8 mouse cellular contexts compared by ENCODE assay signal in the genomic region with DNA sequence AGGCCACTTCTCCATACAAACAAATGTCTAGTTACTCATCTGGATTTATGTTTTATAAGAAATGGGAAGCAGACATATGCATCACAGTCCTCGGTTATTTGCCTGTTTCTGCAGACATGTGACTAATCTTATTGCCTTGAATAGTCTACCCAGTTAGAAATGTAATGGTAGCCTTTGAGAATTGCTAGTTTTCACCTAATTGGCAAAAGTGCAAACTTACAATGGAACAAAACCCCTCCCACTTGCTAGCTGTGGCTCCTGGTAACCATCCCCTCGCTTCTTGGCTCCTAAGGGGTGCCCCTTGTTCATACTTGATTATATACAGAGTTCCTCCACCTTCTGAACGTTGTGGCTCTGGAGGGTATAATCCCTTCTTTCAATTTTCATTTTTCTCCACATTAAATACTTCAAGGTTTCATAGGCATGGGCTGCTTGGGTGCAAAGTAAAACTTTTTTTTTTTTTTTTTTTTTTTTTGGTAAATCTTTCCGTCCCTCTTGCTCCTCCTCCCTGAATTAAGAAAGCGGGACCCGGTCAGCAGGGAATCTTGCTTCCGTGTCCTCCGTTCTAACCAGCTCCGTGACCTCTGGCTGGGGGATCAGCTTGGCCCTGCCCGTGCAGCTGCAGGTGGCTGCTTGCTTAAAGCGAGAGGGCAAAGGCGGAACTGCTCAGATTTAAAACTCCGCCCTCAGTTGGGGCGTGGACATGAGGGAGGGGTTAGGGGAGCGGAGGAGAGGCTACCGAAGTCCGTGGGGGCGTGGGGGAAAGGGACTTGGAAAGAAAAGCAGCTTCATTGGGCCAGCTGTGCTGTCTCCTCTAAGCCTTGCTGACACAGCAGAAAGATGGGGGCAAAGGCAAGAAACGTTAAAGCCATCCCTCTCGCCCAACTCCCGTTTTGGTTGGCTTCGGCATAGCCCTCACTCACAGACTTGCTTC. TPM values are rescaled to one million over a fixed set of nuclear protein-coding genes. Genes with fewer than 3 reads are reported as not detected.
DNase-seq lines count a peak whose midpoint lies in the region; ATAC-seq and TF ChIP-seq lines count a peak whose summit lies in the region.

No protein-coding gene starts in this region.

- ATAC-seq in forebrain, postnatal 0 days, result no peak
- peak; percentile 49 for ATAC-seq in lung, postnatal 0 days

- in situ Hi-C loops in ES-E14 (cut with MboI; ENCODE audit: low sequenced_read_pairs in 2 of 2, unreplicated experiment in 2 of 2), result loop anchor here in 1 of 2 experiments (10.0 kb wide), 1 partner anchor 955 kb away; no protein-coding TSS in a partner anchor

- intact Hi-C loops in heart, postnatal 36 days (cut with DNase I), result loop anchor here (5.0 to 10.0 kb wide), 2 partner anchors 135 to 502 kb away; no protein-coding TSS in a partner anchor

- H3K9me3 ChIP-seq in ES-E14 (ENCODE audit: control insufficient read depth, insufficient read depth, low read depth, low read length), result no peaks in the 10 kb centered on the region
- H3K9me3 ChIP-seq in forebrain, postnatal 0 days (ENCODE audit: low read length), result no peaks in the 10 kb centered on the region
- H3K9me3 ChIP-seq in lung, postnatal 0 days (ENCODE audit: low read length), result no peaks in the 10 kb centered on the region

- H3K27ac ChIP-seq in ES-E14 (ENCODE audit: insufficient read depth, low read depth, low read length, poor library complexity, severe bottlenecking), result no peak overlapping the region
- peak overlapping the region; percentile 87 for H3K27ac ChIP-seq in forebrain, postnatal 0 days (ENCODE audit: low read depth, low read length)
- no peak overlapping the region for H3K27ac ChIP-seq in lung, postnatal 0 days (ENCODE audit: low read length)

- H3K27me3 ChIP-seq in forebrain, postnatal 0 days (ENCODE audit: insufficient read depth, low read length), result no peaks in the 10 kb centered on the region
- peaks cover 16% of the 10 kb centered on the region; the same call in 1 of the 2 replicates for H3K27me3 ChIP-seq in lung, postnatal 0 days (replicated peaks; ENCODE audit: insufficient read depth, low read length)

- H3K9ac ChIP-seq in ES-E14 (ENCODE audit: insufficient read depth, low read depth, low read length, poor library complexity, severe bottlenecking), result no peak overlapping the region
- H3K9ac ChIP-seq in forebrain, postnatal 0 days, result peak overlapping the region; percentile 60
- no peak overlapping the region for H3K9ac ChIP-seq in lung, postnatal 0 days (replicated peaks; ENCODE audit: low read depth)

- peak overlapping the region; percentile 51 to 61 for H3K4me3 ChIP-seq in ES-E14 (ENCODE audit: insufficient read depth in 1 of 2, low read depth in 1 of 2, low read length in 2 of 2, poor library complexity in 1 of 2, severe bottlenecking in 1 of 2)
- H3K4me3 ChIP-seq in forebrain, postnatal 0 days (ENCODE audit: low read depth, low read length), result peak overlapping the region; percentile 44
- H3K4me3 ChIP-seq in lung, postnatal 0 days (ENCODE audit: low read depth, low read length), result peak overlapping the region; percentile 33

- no peak for TF ChIP-seq CTCF in forebrain, postnatal 0 days (IDR thresholded peaks at IDR 0.05; ENCODE audit: low read depth)
- no peak for TF ChIP-seq CTCF in lung, postnatal 0 days (IDR thresholded peaks at IDR 0.05)

- TF ChIP-seq EP300 in lung, postnatal 0 days (IDR thresholded peaks at IDR 0.05), result no peak

- DNase-seq in ES-E14 (ENCODE audit: low read depth, low spot score), result peak; percentile 81
- DNase-seq in cerebellum, adult 11-12 months, result peak; percentile 82
- DNase-seq in forebrain, postnatal 0 days, result peak; percentile 59
- DNase-seq in heart, postnatal 36 days, result peak; percentile 70 to 75
- DNase-seq in layer of hippocampus, adult 18-20 months (ENCODE audit: low spot score in 2 of 2), result peak; percentile 46 to 69
- DNase-seq in lung, postnatal 0 days (ENCODE audit: low spot score), result peak; percentile 80
- peak; percentile 80 for DNase-seq in retina, embryonic 14.5 days (ENCODE audit: low spot score)
- DNase-seq in urinary bladder, adult 2 months (ENCODE audit: low spot score), result peak; percentile 52

- WGBS in forebrain, postnatal 0 days, result 4% methylated on average over 22 of the region's 22 CpGs
- 8% methylated on average over 22 of the region's 22 CpGs for whole genome bisulfite sequencing in lung, postnatal 0 days

- H3K4me1 ChIP-seq in ES-E14 (ENCODE audit: control insufficient read depth in 2 of 2, insufficient read depth in 2 of 2, low read length in 2 of 2, poor library complexity in 1 of 2), result no peaks in the 10 kb centered on the region; a peak in 1 of 4 replicates
- peaks cover 11% of the 10 kb centered on the region for H3K4me1 ChIP-seq in forebrain, postnatal 0 days (ENCODE audit: insufficient read depth)
- peaks cover 6% of the 10 kb centered on the region for H3K4me1 ChIP-seq in lung, postnatal 0 days (ENCODE audit: insufficient read depth, low read depth, low read length)

- peak overlapping the region; percentile 69 for H3K4me2 ChIP-seq in forebrain, postnatal 0 days (ENCODE audit: low read depth)
- H3K4me2 ChIP-seq in lung, postnatal 0 days (replicated peaks; ENCODE audit: low read depth, low read length), result peak overlapping the region; percentile 77

- H3K36me3 ChIP-seq in ES-E14 (ENCODE audit: control insufficient read depth, insufficient read depth, low read length, poor library complexity, severe bottlenecking), result no peaks in the 10 kb centered on the region
- no peaks in the 10 kb centered on the region for H3K36me3 ChIP-seq in forebrain, postnatal 0 days (ENCODE audit: insufficient read depth)
- H3K36me3 ChIP-seq in lung, postnatal 0 days (ENCODE audit: insufficient read depth, low read length), result no peaks in the 10 kb centered on the region

TF ChIP-seq in ES-E14, 5 proteins besides CTCF, POLR2A, EP300 and RAD21:
- TF ChIP-seq HCFC1 (IDR thresholded peaks at IDR 0.05; ENCODE audit: borderline replicate concordance, insufficient read depth, low read length) (no peak), MAFK (IDR thresholded peaks at IDR 0.05; ENCODE audit: insufficient read depth, low read depth, low read length) (peak; percentile 96), ZNF384 (IDR thresholded peaks at IDR 0.05; ENCODE audit: low read depth, low read length) (peak; percentile 79), ZC3H11A (IDR thresholded peaks at IDR 0.05; ENCODE audit: borderline replicate concordance, low read depth, low read length) (no peak), CHD2 (IDR thresholded peaks at IDR 0.05; ENCODE audit: low read depth, low read length) (no peak)

RNA-seq across cellular contexts. Expression of a gene that starts 4.7 kb away (rescaled TPM):
- 1.3 and 2.1 TPM in 2 replicates for total RNA-seq in ES-E14 (2012; rRNA removed)
- 68.2 and 104 TPM in 2 replicates for total RNA-seq in forebrain, postnatal 0 days (2014; rRNA removed)
- 26.1 and 36.2 TPM in 2 replicates for polyA plus RNA-seq in forebrain, postnatal 0 days (2015; fragmentation: Nextera tagmentation; extraction: Ambion mirVana)
- total RNA-seq in heart, postnatal 36 days (2021), result 100 to 1,000 TPM in 1 of 2 experiments, 10 to 100 TPM in 1; 95.6 to 123 TPM
- 10 to 100 TPM; 77.4 to 83.5 TPM for total RNA-seq in layer of hippocampus, adult 18-20 months (2021)
- 30.7 and 32.6 TPM in 2 replicates for polyA plus RNA-seq in lung, postnatal 0 days (2015; fragmentation: Nextera tagmentation; extraction: Ambion mirVana)
- 58.6 and 85.5 TPM in 2 replicates for polyA plus RNA-seq in urinary bladder, adult 2 months (2012; rRNA removed)

RNA-seq across cellular contexts. Expression of a gene that starts 45.6 kb away (rescaled TPM):
- total RNA-seq in ES-E14 (2012; rRNA removed), result 1,066 and 2,076 TPM in 2 replicates
- total RNA-seq in forebrain, postnatal 0 days (2014; rRNA removed), result 311 and 330 TPM in 2 replicates
- polyA plus RNA-seq in forebrain, postnatal 0 days (2015; fragmentation: Nextera tagmentation; extraction: Ambion mirVana), result 341 and 409 TPM in 2 replicates
- total RNA-seq in heart, postnatal 36 days (2021), result under 1 TPM in 1 of 2 experiments, not detected in 1; 0.22 TPM
- total RNA-seq in layer of hippocampus, adult 18-20 months (2021), result 10 to 100 TPM; 35.9 to 42.9 TPM
- 51.4 and 58.5 TPM in 2 replicates for polyA plus RNA-seq in lung, postnatal 0 days (2015; fragmentation: Nextera tagmentation; extraction: Ambion mirVana)
- polyA plus RNA-seq in urinary bladder, adult 2 months (2012; rRNA removed), result 874 and 1,097 TPM in 2 replicates

Comparison
In these comparisons a context has a peak if more than half of its experiments do, and no peak if none do; other contexts are left out.
1. RNA of a gene that starts 4.7 kb away (total RNA-seq): 95.6 to 123 TPM in heart, postnatal 36 days, 68.2 to 104 TPM in forebrain, postnatal 0 days and 77.4 to 83.5 TPM in layer of hippocampus, adult 18-20 months; 1.3 to 2.1 TPM in ES-E14; every median in the first group is over 10 times any median in the second.
2. RNA of a gene that starts 45.6 kb away (total RNA-seq): 1,066 to 2,076 TPM in ES-E14, 311 to 330 TPM in forebrain, postnatal 0 days and 35.9 to 42.9 TPM in layer of hippocampus, adult 18-20 months; 0.22 TPM in heart, postnatal 36 days; every median in the first group is over 10 times any median in the second.
3. Peak in every context shown above with its lines, with median percentiles within 50 percentile points of each other: DNase-seq and H3K4me3 ChIP-seq.